Mouse (Mus musculus) B cell, adult 2 months (primary cell): ENCODE results near the gene Parg.
A peak's percentile ranks its signal among the peaks of the same experiment; 100 is the strongest.

ENCODE experiments used
- DNase-seq, 2 experiments: peaks; one replicate each; pipeline ENCODE4 v3.0.0; 2022

Parg gene

DNA sequence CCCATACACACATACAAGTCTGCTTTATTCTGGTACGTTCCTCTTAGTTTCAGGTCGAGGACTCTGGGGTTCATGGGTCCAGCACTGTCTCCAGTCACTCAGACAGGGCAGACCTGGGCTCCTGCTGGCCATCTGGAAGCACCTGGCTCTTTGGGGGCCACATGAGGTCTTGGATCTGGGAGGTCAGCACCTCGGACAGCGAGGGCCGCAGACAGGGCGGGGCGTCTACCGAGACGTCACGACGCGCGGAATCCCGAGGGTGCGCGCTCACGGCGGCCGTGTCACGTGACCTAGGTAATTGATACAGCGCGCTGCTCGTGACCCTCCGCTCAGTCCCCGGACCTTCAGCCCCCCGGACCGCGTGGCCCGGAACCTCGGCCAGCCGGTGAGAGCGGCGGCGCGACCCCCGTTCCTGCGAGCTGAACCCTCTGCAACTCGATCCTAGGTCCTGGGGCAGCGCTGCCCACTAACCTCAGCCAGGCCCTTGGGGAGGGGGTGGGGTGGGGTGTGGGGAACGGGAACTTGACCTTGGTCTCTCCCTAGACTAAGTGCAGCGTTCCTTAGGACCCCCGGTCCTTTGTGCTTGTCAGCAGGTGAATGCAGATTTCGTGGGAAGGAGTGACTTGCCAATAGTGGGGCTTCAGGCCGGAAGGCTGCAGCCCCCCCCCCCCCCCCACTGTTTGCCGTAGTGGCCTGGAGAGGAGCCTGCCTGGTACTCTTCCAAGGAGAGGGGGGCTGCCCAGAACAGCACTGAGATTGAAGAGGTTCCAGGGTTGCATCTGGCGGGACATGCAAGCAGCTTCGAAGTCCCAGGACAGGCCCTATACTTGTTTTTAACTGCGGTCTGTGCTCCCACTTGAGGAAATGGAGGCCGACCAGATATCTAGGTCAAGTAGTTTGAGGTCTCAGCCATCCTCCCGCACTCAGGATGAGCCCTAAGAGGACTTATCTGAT, 120.3 kb downstream of the Parg start, which contains the start of gene Ogdhl:
Gene Ogdhl, plus strand, starts transcription at position 288 of the 954 bp plus-strand sequence.
- DNase-seq: peak; percentile 57 to 58

DNA sequence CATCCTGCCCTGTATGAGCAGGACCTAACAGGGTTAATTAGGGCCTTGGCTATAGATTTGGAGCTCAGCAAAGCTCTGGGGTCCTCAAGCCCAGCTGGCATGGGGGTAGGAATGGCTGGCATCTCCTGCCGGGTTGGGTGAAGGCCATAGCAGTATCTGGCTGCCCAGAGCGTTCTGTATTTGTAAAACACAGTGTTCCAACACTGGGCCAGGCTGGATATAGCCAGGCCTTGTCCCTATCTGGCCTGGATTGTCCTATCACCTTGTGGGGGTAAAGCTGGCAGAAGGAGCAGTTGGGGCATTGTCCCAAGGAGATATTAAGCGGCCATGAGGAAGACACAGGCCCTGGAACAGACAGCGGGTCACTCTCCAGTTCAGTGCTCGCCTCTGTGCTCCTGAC, 121.5 kb downstream of the Parg start:
- no peak for DNase-seq

DNA sequence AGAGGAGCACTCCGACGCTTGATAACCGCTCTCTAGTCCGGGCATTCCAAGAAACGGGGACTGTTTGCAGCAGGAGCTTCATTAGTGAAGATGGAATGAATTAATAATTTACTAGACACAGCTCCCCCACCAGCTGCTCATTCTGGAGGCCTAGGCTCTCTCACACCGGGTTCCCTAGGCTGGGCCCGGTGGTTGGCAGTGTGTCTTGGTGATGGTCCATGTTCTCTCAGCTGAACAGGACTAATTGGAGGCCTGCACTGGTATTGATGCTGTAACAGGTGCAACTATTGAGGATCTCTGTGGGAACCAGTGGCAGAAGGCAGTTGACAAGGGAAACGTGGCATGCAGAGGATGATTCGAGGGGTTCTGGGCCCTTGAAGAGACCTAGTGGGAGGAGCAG, 125.6 kb downstream of the Parg start:
- no peak for DNase-seq

DNA sequence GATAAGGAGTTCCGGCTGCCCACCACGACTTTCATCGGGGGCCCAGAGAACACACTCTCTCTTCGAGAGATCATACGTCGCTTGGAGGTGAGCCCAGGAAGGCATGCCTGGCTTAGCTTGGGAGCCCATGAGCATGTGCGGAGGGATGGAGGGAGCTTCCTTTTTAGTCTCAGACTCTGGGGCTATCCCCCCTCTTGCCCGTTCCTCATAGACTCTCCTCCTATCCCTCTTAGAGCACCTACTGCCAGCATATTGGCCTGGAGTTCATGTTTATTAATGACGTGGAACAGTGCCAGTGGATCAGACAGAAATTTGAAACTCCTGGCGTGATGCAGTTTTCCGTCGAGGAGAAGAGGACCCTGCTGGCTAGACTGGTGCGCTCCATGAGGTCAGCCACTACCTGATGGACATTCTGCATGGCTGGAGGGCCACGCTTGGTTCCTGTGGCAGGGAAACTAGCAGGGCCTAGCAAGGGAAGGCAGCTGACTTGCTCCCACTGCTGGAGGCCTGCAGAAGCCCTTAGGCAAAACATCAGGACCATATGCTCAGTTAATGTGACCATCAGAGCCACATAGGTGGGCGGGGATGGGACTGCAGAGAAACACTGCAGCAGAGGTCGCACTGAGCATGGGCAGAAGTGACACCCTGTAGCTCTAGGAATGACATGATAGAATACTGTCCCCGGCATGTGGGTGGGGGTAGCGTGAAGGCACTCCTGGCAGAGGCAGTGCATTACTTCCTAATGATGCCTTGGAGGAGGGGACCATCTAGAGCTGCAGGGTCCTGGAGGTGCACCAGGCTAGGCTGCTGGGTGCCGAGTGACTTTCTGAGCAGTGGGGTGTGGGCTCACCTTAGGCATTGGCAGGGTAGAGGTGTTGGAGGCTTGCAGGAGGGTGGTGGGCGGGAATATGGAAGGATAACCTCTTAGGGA, 131.0 kb downstream of the Parg start:
- no peak for DNase-seq

DNA sequence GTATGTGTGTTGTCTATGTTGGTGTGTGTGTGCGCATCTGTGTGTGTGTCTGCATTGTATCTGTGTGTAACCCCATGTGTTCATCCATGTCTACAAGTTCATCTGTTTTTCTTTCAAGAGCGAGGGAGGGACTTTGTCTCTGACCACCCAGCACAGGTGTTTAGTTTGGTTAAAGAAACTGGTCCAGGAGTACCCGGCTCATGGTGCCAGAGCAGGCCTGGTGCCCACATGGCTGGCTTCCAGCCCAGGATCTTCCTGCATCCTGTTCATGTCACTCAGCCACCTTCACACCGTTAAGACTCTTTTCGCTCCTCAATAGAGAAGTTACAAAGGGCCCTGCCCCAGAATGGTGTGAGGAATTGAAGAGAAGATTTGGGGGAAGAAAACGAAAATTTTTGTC, 134.3 kb downstream of the Parg start:
- no peak for DNase-seq

DNA sequence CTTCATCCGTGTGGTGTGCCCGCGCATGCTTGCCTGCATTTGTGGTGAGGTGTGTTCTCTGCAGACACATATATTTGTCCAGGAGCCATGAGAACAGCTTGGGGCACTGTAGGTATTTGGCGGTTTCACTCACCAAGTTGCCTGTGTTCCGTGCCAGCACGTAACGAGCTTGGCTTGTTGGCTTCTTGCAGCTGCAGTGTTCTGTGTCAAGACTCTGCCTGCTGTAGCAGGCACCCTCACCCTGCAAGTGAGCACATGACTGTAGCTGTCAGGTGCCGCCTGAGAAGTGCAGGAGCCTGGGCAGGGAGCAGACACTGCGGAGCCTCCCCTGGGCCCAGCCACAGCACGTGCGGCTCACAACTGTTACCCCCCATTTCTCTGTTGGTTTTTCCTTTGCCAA, 134.8 kb downstream of the Parg start:
- DNase-seq: no peak

DNA sequence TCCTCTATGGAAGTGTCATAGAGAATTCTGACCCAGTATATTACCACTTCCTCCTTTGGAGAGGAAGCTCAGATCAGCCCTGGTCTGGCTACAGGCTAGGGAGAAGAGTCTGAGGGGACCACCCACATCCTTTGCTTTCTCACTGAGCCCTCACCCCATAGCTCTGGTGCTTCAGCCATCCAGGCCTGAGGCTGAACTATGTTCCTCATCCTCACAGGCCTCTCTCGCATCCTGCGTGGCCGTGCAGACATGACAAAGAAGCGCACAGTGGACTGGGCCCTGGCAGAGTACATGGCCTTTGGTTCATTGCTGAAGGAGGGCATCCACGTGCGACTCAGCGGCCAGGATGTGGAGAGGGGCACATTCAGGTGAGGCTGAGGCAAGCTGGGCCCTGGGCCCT, 140.1 kb downstream of the Parg start:
- DNase-seq: no peak

DNA sequence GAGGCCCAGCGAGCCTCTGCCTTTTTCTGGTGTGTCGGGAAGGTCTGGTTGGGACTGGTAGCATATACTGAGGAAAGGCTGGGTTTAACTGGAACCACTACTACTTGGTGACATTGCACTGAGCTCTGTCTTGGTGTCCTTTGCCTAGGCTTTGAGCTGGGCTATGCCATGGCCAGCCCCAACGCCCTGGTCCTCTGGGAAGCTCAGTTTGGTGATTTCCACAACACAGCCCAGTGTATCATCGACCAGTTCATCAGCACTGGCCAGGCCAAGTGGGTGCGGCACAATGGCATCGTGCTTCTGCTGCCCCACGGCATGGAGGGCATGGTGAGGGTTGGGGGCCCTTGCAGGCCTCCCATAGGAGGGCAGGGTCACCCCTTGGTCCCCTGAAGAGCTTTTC, 142.4 kb downstream of the Parg start:
- DNase-seq: no peak

DNA sequence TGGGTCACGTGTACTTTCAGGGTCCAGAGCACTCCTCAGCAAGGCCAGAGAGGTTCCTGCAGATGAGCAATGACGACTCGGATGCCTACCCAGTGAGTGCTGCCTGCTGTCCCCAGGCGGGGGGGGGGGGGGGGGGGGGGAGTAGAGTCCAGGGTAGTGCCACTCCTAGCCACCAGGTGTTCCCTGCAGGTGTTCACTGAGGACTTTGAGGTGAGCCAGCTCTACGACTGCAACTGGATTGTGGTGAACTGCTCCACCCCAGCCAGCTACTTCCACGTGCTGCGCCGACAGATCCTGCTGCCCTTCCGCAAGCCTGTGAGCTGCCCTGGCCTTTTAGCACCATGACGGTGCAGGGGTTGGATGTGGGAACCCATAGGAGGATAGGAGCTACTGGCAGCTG, 142.9 kb downstream of the Parg start:
- no peak for DNase-seq
